Mouse (Mus musculus): Measurements from ENCODE around the gene Fgf23.

- TF ChIP-seq EP300 (IDR thresholded peaks at IDR 0.05; ENCODE audit: low read depth): no peak
- no peak for TF ChIP-seq CTCF (IDR thresholded peaks at IDR 0.05; ENCODE audit: low read depth)
Observed at GRCm38 (mm10) chr6:127103506-127104275, 31.0 kb downstream of the Fgf23 start.
